Mouse (Mus musculus) lung, postnatal 0 days (tissue): Measurements from ENCODE around the gene Nme2. TPM values are rescaled to one million over a fixed set of nuclear protein-coding genes. Genes with fewer than 3 reads are reported as not detected.

ENCODE experiments used
- ATAC-seq: fragments of 200-750 bp; cut with Nextera tagmentation; 2 replicates; pipeline ENCODE4 v1.8.0; 2017; ENCODE audit warnings: moderate library complexity
- DNase-seq: peaks from one replicate; pipeline ENCODE4 v3.0.0-alpha.2; 2016; ENCODE audit warnings: low spot score
- H3K27ac ChIP-seq: fragments of 300-500 bp; sonication (generic); 2 replicates; pipeline ENCODE4 v1.5.1; 2014; ENCODE audit warnings: antibody characterized with exemption, mild to moderate bottlenecking, low read length, mixed read lengths
- H3K27me3 ChIP-seq: fragments of 300-500 bp; sonication (generic); replicated peaks from 2 replicates; pipeline ENCODE4 v1.6.1; 2014; ENCODE audit warnings: low read length, mixed read lengths; ENCODE audit not compliant: insufficient read depth
- H3K36me3 ChIP-seq: fragments of 300-500 bp; sonication (generic); 2 replicates; pipeline ENCODE4 v1.6.1; 2014; ENCODE audit warnings: low read length, mixed read lengths; ENCODE audit not compliant: insufficient read depth
- H3K4me1 ChIP-seq: fragments of 300-500 bp; sonication (generic); 2 replicates; pipeline ENCODE4 v1.6.1; 2014; ENCODE audit warnings: antibody characterized with exemption, low read depth, low read length, mixed read lengths; ENCODE audit not compliant: insufficient read depth
- H3K4me2 ChIP-seq: fragments of 300-500 bp; sonication (generic); replicated peaks from 2 replicates; pipeline ENCODE4 v1.6.1; 2014; ENCODE audit warnings: low read depth, mild to moderate bottlenecking, low read length, moderate library complexity, mixed read lengths
- H3K4me3 ChIP-seq: fragments of 300-500 bp; sonication (generic); 2 replicates; pipeline ENCODE4 v1.5.1; 2014; ENCODE audit warnings: low read depth, low read length
- H3K9ac ChIP-seq: fragments of 300-500 bp; sonication (generic); replicated peaks from 2 replicates; pipeline ENCODE4 v1.6.1; 2014; ENCODE audit warnings: low read depth, mild to moderate bottlenecking
- H3K9me3 ChIP-seq: fragments of 300-500 bp; sonication (generic); 2 replicates; pipeline ENCODE4 v1.6.1; 2016; ENCODE audit warnings: low read length, mixed read lengths
- CTCF ChIP-seq: IDR thresholded peaks from 2 replicates; pipeline ENCODE4 v1.5.1; 2016; ENCODE audit warnings: antibody characterized with exemption, mild to moderate bottlenecking
- EP300 ChIP-seq: IDR thresholded peaks from 2 replicates; pipeline ENCODE4 v1.6.1; 2016; ENCODE audit warnings: antibody characterized with exemption, mild to moderate bottlenecking, control low read depth
- WGBS: fragments of 180-500 bp; shearing (Covaris S2); extraction: QIAGEN DNeasy Blood & Tissue Kit; methylation state at CpG from one replicate; pipeline ENCODE4 v1.1.7; 2014; 5-methylcytosine and 5-hydroxymethylcytosine counted together
- polyA plus RNA-seq: library from polyadenylated mRNA; unstranded; fragments of >200 nt; fragmentation: Nextera tagmentation; extraction: Ambion mirVana; gene quantifications from 2 replicates; pipeline ENCODE4 v1.2.1, GENCODE M21; 2015

Nme2 gene
- 246 and 280 TPM in 2 replicates for polyA plus RNA-seq

- ATAC-seq (peak; percentile 24), DNase-seq (no peak)
- Histone ChIP-seq H3K27ac (peak within 1 kb of the TSS; percentile 90), H3K4me2 (peak within 1 kb of the TSS; percentile 87), H3K27me3 (no peaks in the 10 kb centered on the region), H3K36me3 (no peaks in the 10 kb centered on the region; the same call in 1 of the 2 replicates), H3K9me3 (no peaks in the 10 kb centered on the region), H3K4me1 (peaks cover 5% of the 10 kb centered on the region; the same call in 1 of the 2 replicates), H3K4me3 (peak within 1 kb of the TSS; percentile 64), H3K9ac (peak within 1 kb of the TSS; percentile 60)
- WGBS, result 5% methylated on average over 6 of the region's 6 CpGs
- TF ChIP-seq EP300, result no peak
- no peak for TF ChIP-seq CTCF
Measured at GRCm38 (mm10) chr11:93956159-93956558, at the start of gene Nme2. Gene Nme2, minus strand, starts transcription at chr11:93956259.

- TF ChIP-seq EP300 (no peak), CTCF (no peak)
- Histone ChIP-seq H3K27ac (no peak overlapping the region), H3K36me3 (no peaks in the 10 kb centered on the region), H3K9me3 (no peaks in the 10 kb centered on the region), H3K4me2 (no peak overlapping the region), H3K9ac (no peak overlapping the region), H3K4me1 (peaks cover 6% of the 10 kb centered on the region; the same call in 1 of the 2 replicates), H3K27me3 (no peaks in the 10 kb centered on the region), H3K4me3 (no peak overlapping the region)
- no peak for ATAC-seq
- 88% methylated on average over 2 of the region's 2 CpGs for WGBS
- no peak for DNase-seq
Measured at GRCm38 (mm10) chr11:94003346-94003745, 47.3 kb upstream of the Nme2 start.

GRCm38 (mm10) chr11:93999276-93999675 is 43.2 kb upstream of the Nme2 start:
- DNase-seq, result no peak
- TF ChIP-seq CTCF, result no peak
- no peak for TF ChIP-seq EP300
- ATAC-seq, result no peak
- Histone ChIP-seq H3K27me3 (no peaks in the 10 kb centered on the region), H3K4me2 (no peak overlapping the region), H3K36me3 (no peaks in the 10 kb centered on the region), H3K4me3 (no peak overlapping the region), H3K27ac (no peak overlapping the region), H3K9ac (no peak overlapping the region), H3K9me3 (no peaks in the 10 kb centered on the region), H3K4me1 (peaks cover 10% of the 10 kb centered on the region; the same call in 1 of the 2 replicates)

GRCm38 (mm10) chr11:93997141-93997775 is 41.2 kb upstream of the Nme2 start:
- WGBS, result 23% methylated on average over 13 of the region's 13 CpGs
- H3K9ac ChIP-seq, result no peak overlapping the region; the same call in 1 of the 2 replicates
- H3K4me1 ChIP-seq, result peaks cover 10% of the 10 kb centered on the region; the same call in 1 of the 2 replicates
- H3K4me3 ChIP-seq, result peak overlapping the region; percentile 96
- ATAC-seq, result peak; percentile 37
- peak overlapping the region; percentile 99; the same call in 1 of the 2 replicates for H3K27ac ChIP-seq
- H3K9me3 ChIP-seq, result no peaks in the 10 kb centered on the region
- no peaks in the 10 kb centered on the region for H3K36me3 ChIP-seq
- no peak for TF ChIP-seq CTCF
- peak; percentile 89 for TF ChIP-seq EP300
- H3K4me2 ChIP-seq, result peak overlapping the region; percentile 69
- no peaks in the 10 kb centered on the region for H3K27me3 ChIP-seq
- DNase-seq, result peak; percentile 92

GRCm38 (mm10) chr11:93996306-93997140 is 40.5 kb upstream of the Nme2 start:
- no peaks in the 10 kb centered on the region for H3K27me3 ChIP-seq
- WGBS, result under 1% methylated on average over 56 of the region's 58 CpGs
- no peaks in the 10 kb centered on the region for H3K9me3 ChIP-seq
- peak overlapping the region; percentile 96 for H3K4me3 ChIP-seq
- peak; percentile 5 for ATAC-seq
- H3K4me1 ChIP-seq, result peaks cover 10% of the 10 kb centered on the region; the same call in 1 of the 2 replicates
- H3K36me3 ChIP-seq, result no peaks in the 10 kb centered on the region
- H3K9ac ChIP-seq, result peak overlapping the region; percentile 97
- peak overlapping the region; percentile 99 for H3K27ac ChIP-seq
- TF ChIP-seq CTCF (peak; percentile 54), EP300 (no peak)
- DNase-seq, result peak; percentile 88
- H3K4me2 ChIP-seq, result peak overlapping the region; percentile 69

GRCm38 (mm10) chr11:93995720-93996305 is 39.8 kb upstream of the Nme2 start, which contains the start of gene Spag9:
Gene Spag9, plus strand, starts transcription at chr11:93996091.
- H3K27ac ChIP-seq, result peak within 1 kb of the TSS; percentile 99
- peak within 1 kb of the TSS; percentile 97 for H3K9ac ChIP-seq
- ATAC-seq, result peak; percentile 92
- H3K27me3 ChIP-seq, result no peaks in the 10 kb centered on the region
- peak; percentile 99 for DNase-seq
- H3K4me1 ChIP-seq, result peaks cover 10% of the 10 kb centered on the region; the same call in 1 of the 2 replicates
- no peaks in the 10 kb centered on the region for H3K9me3 ChIP-seq
- peak within 1 kb of the TSS; percentile 69 for H3K4me2 ChIP-seq
- H3K4me3 ChIP-seq, result peak within 1 kb of the TSS; percentile 96
- TF ChIP-seq CTCF (no peak), EP300 (peak; percentile 68)
- WGBS, result 0% methylated on average over 31 of the region's 70 CpGs
- no peaks in the 10 kb centered on the region for H3K36me3 ChIP-seq
